Mouse (Mus musculus) liver, adult 2 months (tissue): Measurements from ENCODE around the gene 9930022D16Rik.

Experiments
- CTCF ChIP-seq: fragments of 200-500 bp; IDR thresholded peaks from 2 replicates; pipeline ENCODE4 v1.5.1; 2011; ENCODE audit warnings: low read depth, low read length, control low read depth
- POLR2A ChIP-seq: fragments of 200-500 bp; IDR thresholded peaks from 2 replicates; pipeline ENCODE4 v1.6.1; 2011; ENCODE audit warnings: low read length, control low read depth; ENCODE audit not compliant: insufficient read depth; ENCODE audit errors: extremely low read depth

DNA sequence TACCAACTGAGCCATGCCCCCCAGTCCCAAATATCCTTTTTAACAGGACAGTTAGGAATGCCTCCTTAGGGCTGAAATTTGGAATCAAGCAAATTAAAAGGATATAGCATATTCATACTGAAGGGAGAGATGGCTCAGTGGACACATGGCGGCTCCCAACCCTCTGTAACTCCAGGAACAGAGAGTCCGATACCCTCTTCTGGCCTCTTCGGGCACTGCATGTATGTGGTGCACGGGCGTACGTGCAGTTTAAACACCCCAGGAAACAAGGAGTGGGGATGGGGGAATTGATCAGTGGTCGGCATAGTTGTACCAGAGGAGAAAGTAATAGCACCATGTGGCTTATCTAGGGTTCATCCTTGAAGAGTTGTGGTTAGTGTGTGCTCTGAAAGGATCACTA, 30.9 kb downstream of the 9930022D16Rik start:
- TF ChIP-seq POLR2A: no peak
- TF ChIP-seq CTCF: peak; percentile 61
